Mouse (Mus musculus): Measurements from ENCODE around the gene Fam117a. TPM values are rescaled to one million over a fixed set of nuclear protein-coding genes. Genes with fewer than 3 reads are reported as not detected.
A peak's percentile ranks its signal among the peaks of the same experiment; 100 is the strongest.

Gene Fam117a
- total and polyA plus RNA-seq, 2 experiments: 1.8 to 7.4 TPM

GRCm38 (mm10) chr11:95333209-95333608, 3.6 kb upstream of the Fam117a start:
- H3K27ac ChIP-seq (replicated peaks; ENCODE audit: insufficient read depth, low read depth, low read length): no peak overlapping the region
- H3K4me3 ChIP-seq (ENCODE audit: insufficient read depth, low read depth, low read length): no peak overlapping the region
- H3K4me1 ChIP-seq (ENCODE audit: control insufficient read depth, insufficient read depth, low read length): peaks cover 4% of the 10 kb centered on the region
- no peak for DNase-seq (ENCODE audit: extremely low read depth, low read depth, low spot score)
- H3K36me3 ChIP-seq (ENCODE audit: control insufficient read depth, insufficient read depth, low read length): no peaks in the 10 kb centered on the region
- TF ChIP-seq CTCF (IDR thresholded peaks at IDR 0.05; ENCODE audit: low read depth, low read length) (no peak), POLR2A (IDR thresholded peaks at IDR 0.05; ENCODE audit: extremely low read depth, insufficient read depth, low read length) (no peak)
- H3K9ac ChIP-seq (ENCODE audit: low read depth, low read length): no peak overlapping the region
- H3K27me3 ChIP-seq (ENCODE audit: control insufficient read depth, insufficient read depth, low read length): no peaks in the 10 kb centered on the region
- no peaks in the 10 kb centered on the region for H3K79me2 ChIP-seq (ENCODE audit: control insufficient read depth, insufficient read depth, low read length)
- 54% methylated on average over 4 of the region's 4 CpGs for WGBS

DNA sequence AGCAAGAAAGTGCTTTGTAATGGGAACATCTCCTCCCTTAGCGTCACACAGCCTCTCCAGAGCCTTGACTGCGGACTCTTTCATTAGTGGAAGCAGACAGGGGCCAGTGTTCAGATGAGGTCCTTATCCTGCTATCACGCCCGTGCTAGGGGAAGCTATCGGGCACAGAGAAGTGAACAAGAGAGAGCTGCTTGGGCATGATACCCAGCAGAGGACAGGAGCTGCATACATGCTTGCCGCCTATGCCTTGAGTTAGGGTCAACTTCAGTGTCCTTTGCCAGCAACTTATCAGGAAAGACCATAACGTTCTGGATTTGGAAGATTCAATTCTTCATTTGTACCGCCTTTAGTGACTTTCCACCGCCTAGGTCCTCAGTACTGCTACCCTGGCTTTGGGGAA, 3.0 kb upstream of the Fam117a start:
- no peaks in the 10 kb centered on the region for H3K36me3 ChIP-seq (ENCODE audit: control insufficient read depth, insufficient read depth, low read length)
- H3K4me1 ChIP-seq (ENCODE audit: control insufficient read depth, insufficient read depth, low read length): peaks cover 4% of the 10 kb centered on the region
- H3K27ac ChIP-seq (replicated peaks; ENCODE audit: insufficient read depth, low read depth, low read length): no peak overlapping the region
- H3K79me2 ChIP-seq (ENCODE audit: control insufficient read depth, insufficient read depth, low read length): no peaks in the 10 kb centered on the region
- H3K9ac ChIP-seq (ENCODE audit: low read depth, low read length): no peak overlapping the region
- H3K4me3 ChIP-seq (ENCODE audit: insufficient read depth, low read depth, low read length): no peak overlapping the region
- no peak for DNase-seq (ENCODE audit: extremely low read depth, low read depth, low spot score)
- no peaks in the 10 kb centered on the region for H3K27me3 ChIP-seq (ENCODE audit: control insufficient read depth, insufficient read depth, low read length)
- 88% methylated on average over 9 of the region's 9 CpGs for WGBS
- TF ChIP-seq CTCF (IDR thresholded peaks at IDR 0.05; ENCODE audit: low read depth, low read length): no peak
- no peak for TF ChIP-seq POLR2A (IDR thresholded peaks at IDR 0.05; ENCODE audit: extremely low read depth, insufficient read depth, low read length)

DNA sequence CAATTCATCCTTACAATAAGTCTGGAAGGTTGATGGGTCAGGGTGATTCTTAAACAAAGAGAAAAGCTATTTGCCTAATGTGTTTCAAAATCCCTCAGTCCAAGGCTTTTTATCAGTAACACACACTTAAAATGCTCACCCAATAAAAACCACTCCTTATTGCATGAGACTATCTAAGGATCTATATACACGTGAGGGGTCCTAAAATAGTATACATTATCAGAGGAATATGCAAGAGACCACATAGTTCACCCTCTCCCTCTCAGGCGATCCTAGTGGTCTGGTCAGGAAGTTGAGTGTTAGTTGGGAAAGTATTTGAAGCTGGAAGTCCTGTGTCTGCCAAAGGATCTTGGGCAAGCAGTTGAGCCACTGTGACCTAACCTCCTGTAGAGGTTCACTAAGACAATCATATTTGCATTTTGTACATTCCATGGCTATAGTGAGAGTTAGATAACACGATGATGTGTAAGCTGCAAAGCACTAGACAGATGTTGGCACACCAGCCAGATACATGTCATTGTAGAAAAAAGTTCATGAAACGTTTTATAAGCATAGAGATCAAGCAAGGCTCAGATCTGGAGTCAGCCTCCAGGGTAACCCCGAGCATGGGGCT, 2.3 kb upstream of the Fam117a start:
- WGBS: 68% methylated on average over 5 of the region's 5 CpGs
- no peaks in the 10 kb centered on the region for H3K27me3 ChIP-seq (ENCODE audit: control insufficient read depth, insufficient read depth, low read length)
- H3K9ac ChIP-seq (ENCODE audit: low read depth, low read length): no peak overlapping the region
- H3K4me1 ChIP-seq (ENCODE audit: control insufficient read depth, insufficient read depth, low read length): peaks cover 4% of the 10 kb centered on the region
- DNase-seq (ENCODE audit: extremely low read depth, low read depth, low spot score): no peak
- H3K27ac ChIP-seq (replicated peaks; ENCODE audit: insufficient read depth, low read depth, low read length): no peak overlapping the region
- no peaks in the 10 kb centered on the region for H3K36me3 ChIP-seq (ENCODE audit: control insufficient read depth, insufficient read depth, low read length)
- no peak overlapping the region for H3K4me3 ChIP-seq (ENCODE audit: insufficient read depth, low read depth, low read length)
- no peaks in the 10 kb centered on the region for H3K79me2 ChIP-seq (ENCODE audit: control insufficient read depth, insufficient read depth, low read length)
- TF ChIP-seq CTCF (IDR thresholded peaks at IDR 0.05; ENCODE audit: low read depth, low read length): no peak
- TF ChIP-seq POLR2A (IDR thresholded peaks at IDR 0.05; ENCODE audit: extremely low read depth, insufficient read depth, low read length): no peak

GRCm38 (mm10) chr11:95337129-95337813, 453 bp downstream of the Fam117a start:
- Histone ChIP-seq H3K9ac (ENCODE audit: low read depth, low read length) (peak overlapping the region; percentile 84), H3K4me1 (ENCODE audit: control insufficient read depth, insufficient read depth, low read length) (peaks cover 6% of the 10 kb centered on the region), H3K4me3 (ENCODE audit: insufficient read depth, low read depth, low read length) (peak overlapping the region; percentile 67), H3K27ac (replicated peaks; ENCODE audit: insufficient read depth, low read depth, low read length) (no peak overlapping the region), H3K36me3 (ENCODE audit: control insufficient read depth, insufficient read depth, low read length) (no peaks in the 10 kb centered on the region), H3K27me3 (ENCODE audit: control insufficient read depth, insufficient read depth, low read length) (no peaks in the 10 kb centered on the region), H3K79me2 (ENCODE audit: control insufficient read depth, insufficient read depth, low read length) (no peaks in the 10 kb centered on the region)
- DNase-seq (ENCODE audit: extremely low read depth, low read depth, low spot score): peak; percentile 19
- TF ChIP-seq CTCF (IDR thresholded peaks at IDR 0.05; ENCODE audit: low read depth, low read length) (no peak), POLR2A (IDR thresholded peaks at IDR 0.05; ENCODE audit: extremely low read depth, insufficient read depth, low read length) (no peak)
- WGBS: 2% methylated on average over 47 of the region's 50 CpGs

- H3K4me1 ChIP-seq (ENCODE audit: control insufficient read depth, insufficient read depth, low read length): peaks cover 6% of the 10 kb centered on the region
- H3K4me3 ChIP-seq (ENCODE audit: insufficient read depth, low read depth, low read length): peak overlapping the region; percentile 67; the same call in 1 of the 2 replicates
- TF ChIP-seq CTCF (IDR thresholded peaks at IDR 0.05; ENCODE audit: low read depth, low read length) (no peak), POLR2A (IDR thresholded peaks at IDR 0.05; ENCODE audit: extremely low read depth, insufficient read depth, low read length) (no peak)
- H3K79me2 ChIP-seq (ENCODE audit: control insufficient read depth, insufficient read depth, low read length): no peaks in the 10 kb centered on the region
- H3K9ac ChIP-seq (ENCODE audit: low read depth, low read length): no peak overlapping the region
- no peaks in the 10 kb centered on the region for H3K36me3 ChIP-seq (ENCODE audit: control insufficient read depth, insufficient read depth, low read length)
- no peak overlapping the region for H3K27ac ChIP-seq (replicated peaks; ENCODE audit: insufficient read depth, low read depth, low read length)
- no peaks in the 10 kb centered on the region for H3K27me3 ChIP-seq (ENCODE audit: control insufficient read depth, insufficient read depth, low read length)
- 37% methylated on average over 9 of the region's 9 CpGs for WGBS
- DNase-seq (ENCODE audit: extremely low read depth, low read depth, low spot score): no peak
These were observed 1.1 kb downstream of the Fam117a start for GRCm38 (mm10) chr11:95337846-95338342.
